Mouse (Mus musculus) CD4-positive, CD25-positive, alpha-beta regulatory T cell (primary cell): ENCODE data around the gene H2-DMb1. TPM values are rescaled to one million over a fixed set of nuclear protein-coding genes. Genes with fewer than 3 reads are reported as not detected.

ENCODE experiments used
- polyA plus RNA-seq: library from polyadenylated mRNA; unstranded; fragments of 100-300 nt; shearing (Covaris generic); gene quantifications from one replicate; pipeline ENCODE4 v1.2.1, GENCODE M21; 2017

Gene H2-DMb1
- 2.7 TPM for polyA plus RNA-seq

GRCm38 (mm10) chr17:34152923-34153322 is at the start of gene H2-DMb1:
Gene H2-DMb1, plus strand, starts transcription at chr17:34153072.

DNA sequence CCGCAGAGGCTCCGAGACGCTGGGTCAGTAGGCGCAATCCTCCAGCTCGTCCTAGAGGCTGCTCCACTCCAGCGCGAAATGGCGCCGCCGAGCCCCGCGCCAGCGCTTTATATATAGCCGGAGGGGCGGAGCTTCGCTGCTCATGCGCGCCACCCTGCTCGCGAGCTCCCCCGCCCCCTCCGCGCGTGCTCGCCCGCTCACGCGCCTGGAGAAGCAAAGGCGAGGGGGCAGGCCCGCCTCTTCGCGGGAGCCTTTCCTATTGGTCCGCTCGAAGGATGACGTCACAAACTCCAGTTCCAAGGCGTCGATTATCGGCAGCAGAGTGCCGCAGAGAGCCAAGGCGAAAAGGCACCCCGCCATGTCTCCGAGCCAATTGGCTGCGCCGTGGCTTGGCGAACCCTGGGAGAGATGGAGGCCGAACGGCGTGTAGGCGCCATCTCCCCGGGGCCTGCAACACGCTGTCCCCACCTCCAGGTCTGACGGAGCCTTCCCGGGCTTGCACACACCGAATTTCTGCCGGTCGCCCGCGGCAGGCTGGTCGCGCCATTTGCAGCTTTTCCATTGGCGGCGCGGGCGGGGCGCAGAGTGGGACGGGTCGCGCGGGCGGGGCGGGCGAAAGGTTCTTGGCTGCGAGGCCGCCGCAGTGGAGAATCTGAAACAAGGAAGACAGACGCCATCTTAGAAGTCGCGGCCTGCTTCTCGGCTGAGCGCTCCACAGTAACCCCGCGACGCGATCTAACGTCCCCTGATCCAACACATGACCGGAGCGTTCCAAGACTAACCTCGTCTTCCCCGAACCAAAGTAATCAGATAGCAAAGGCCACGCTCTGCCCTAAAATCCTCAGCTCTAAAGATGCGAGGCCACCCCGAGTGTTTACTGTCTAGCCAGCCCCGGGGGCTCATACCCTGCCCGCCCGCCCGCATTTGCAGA is 33.4 kb upstream of the H2-DMb1 start, which contains the start of gene H2-DMa:
TSS of gene H2-DMa (plus strand) at position 293 of the 931 bp plus-strand sequence.

GRCm38 (mm10) chr17:34122188-34122984 is 30.5 kb upstream of the H2-DMb1 start, which contains the start of gene Brd2:
Gene Brd2, minus strand, starts transcription at chr17:34122634.

DNA sequence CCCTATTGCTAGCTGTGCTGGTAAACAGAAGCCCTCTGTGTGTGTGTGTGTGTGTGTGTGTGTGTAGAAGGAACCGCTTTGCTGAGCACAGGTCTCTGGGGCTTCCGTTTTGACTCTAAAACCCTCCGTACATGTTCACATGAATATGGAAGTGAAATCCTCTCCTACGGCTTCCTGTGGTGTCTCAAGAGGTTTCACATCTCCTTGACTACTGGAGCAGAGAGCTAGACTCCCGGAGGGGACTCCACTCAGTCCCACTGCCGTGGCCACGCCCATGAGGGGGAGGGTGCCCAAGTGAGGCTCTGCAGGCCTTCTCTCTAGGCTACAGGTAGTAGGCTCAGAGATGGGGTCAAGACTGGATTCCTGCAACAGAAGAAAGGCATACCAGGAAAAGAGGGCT is 9.8 kb upstream of the H2-DMb1 start, which contains the start of gene H2-DMb2:
TSS of gene H2-DMb2 (plus strand) at position 275 of the 400 bp plus-strand sequence.

DNA sequence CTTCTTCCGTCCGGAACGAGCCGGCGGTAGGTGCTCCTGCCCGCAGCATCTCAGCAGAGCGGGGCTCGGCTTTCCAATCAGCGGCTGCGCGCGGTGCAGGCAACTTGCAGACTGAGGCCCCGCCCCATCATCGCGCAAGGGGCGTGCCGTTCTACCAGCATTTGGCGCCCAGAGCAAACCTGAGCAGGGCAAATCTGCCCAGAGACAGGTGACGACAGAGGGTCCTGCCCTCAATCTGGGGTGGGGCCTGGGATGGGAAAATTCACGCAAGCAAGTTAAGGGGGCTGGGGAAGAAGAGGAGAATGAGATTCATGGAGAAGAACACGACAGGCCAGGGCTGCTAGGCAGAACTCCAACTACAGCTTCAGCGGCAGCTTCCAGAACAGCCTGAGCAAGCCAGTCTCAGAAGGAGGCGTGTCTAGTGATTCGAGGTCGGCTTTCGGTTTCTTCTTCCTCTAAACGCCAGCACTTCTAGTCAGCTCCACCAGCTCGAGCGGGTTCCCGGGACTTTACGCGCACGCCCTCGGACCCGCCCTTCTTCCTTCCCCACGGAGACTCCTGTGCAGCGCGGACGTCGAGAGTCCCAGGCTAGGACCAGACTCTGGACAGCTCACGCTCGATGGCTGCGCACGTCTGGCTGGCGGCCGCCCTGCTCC is 34.5 kb downstream of the H2-DMb1 start, which contains the start of the genes Tap1 and Psmb9:
TSS of gene Tap1 (plus strand) at position 293 of the 656 bp plus-strand sequence.
TSS of gene Psmb9 (minus strand) at position 504 of the 656 bp plus-strand sequence.

DNA sequence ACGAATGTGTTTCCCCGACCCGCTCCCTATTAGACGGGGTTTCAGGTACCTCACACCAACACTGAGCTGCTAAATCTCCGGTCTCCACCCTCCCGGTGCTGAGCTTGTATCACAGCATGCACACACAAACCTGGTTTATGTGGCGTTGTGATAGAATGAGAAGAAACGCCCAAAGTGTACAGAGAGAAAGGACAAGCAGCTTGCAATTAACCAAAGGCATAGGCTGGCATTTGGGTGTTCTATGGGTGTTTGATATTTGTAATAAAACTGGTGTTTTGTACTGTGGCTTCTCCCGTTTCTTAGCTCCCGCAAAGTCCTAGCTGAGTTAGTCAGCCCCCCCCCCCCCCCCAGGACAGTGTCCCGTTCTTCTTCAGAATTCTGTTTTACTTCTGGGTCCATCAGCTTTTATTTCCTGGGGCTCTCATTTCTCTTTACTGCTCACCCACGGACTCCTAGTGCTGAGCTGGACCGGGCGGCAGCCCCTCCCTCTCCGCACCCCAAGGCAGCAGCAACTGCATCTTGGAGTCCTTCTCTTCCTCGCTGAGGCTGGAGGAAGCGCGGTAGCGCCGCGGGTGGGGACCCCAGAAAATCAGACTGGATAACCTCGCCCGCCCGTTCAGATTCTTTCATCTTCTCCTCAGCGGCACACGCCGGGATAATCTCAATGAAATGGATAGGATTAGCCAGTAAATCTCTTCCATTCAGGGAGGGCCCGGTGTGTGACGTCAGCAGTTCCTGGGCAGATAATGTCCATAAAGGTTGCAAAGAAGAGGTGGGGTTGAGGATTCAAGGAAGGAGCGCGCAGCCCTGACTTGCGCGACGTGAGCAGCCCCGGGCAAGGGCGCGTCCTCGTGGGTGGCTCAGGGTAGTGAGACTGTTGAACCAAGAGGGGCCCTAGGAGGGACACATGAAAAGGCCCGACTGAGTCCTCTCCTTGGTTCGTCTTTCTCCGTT is 44.3 kb downstream of the H2-DMb1 start, which contains the start of gene Psmb8:
TSS of gene Psmb8 (plus strand) at position 781 of the 954 bp plus-strand sequence.

DNA sequence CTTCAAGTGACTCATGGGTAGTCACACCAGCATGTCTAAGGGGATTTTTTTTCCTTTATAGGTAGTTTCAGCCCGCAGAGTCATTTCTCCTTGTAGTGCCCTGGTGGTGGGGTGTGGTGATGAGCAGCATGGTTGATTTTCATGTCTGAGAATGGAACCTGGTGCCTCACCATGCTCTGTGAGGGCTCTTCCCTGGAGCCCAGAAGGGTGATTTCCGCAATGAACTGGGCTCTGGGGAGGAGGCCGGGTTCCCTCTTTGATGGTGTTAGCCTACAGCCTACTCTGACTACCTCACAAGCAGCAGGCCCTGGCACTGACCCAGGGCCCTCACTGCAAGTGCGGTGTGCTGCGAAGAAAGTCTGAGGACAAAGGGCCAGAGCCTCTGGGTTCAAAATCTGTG is 50.6 kb downstream of the H2-DMb1 start, which contains the start of gene Tap2:
TSS of gene Tap2 (plus strand) at position 84 of the 400 bp plus-strand sequence.

Other genes starting within 250 kb of the H2-DMb1 start
- gene Platr17, start 247.9 kb upstream of the H2-DMb1 start, polyA plus RNA-seq = 4.2 TPM
- gene Daxx, start 243.7 kb upstream of the H2-DMb1 start, polyA plus RNA-seq = 123 TPM
- 644 TPM for gene Tapbp, start 237.2 kb upstream of the H2-DMb1 start, polyA plus RNA-seq
- 22.0 TPM for gene Zbtb22, start 237.2 kb upstream of the H2-DMb1 start, polyA plus RNA-seq
- gene Rgl2, start 223.5 kb upstream of the H2-DMb1 start, polyA plus RNA-seq = 184 TPM
- gene Pfdn6, start 212.7 kb upstream of the H2-DMb1 start, polyA plus RNA-seq = 142 TPM
- 72.1 TPM for gene Wdr46, start 212.4 kb upstream of the H2-DMb1 start, polyA plus RNA-seq
- gene B3galt4, start 201.6 kb upstream of the H2-DMb1 start, polyA plus RNA-seq = 34.4 TPM
- gene Vps52, start 197.3 kb upstream of the H2-DMb1 start, polyA plus RNA-seq = 76.7 TPM
- 2,208 TPM for gene Rps18, start 197.1 kb upstream of the H2-DMb1 start, polyA plus RNA-seq
- gene H2-K1, start 152.7 kb upstream of the H2-DMb1 start, polyA plus RNA-seq = 11,991 TPM
- 35.8 TPM for gene Ring1, start 128.4 kb upstream of the H2-DMb1 start, polyA plus RNA-seq
- gene H2-Ke6, start 125.0 kb upstream of the H2-DMb1 start, polyA plus RNA-seq = 310 TPM
- gene Slc39a7, start 121.4 kb upstream of the H2-DMb1 start, polyA plus RNA-seq = 128 TPM
- gene Rxrb, start 121.3 kb upstream of the H2-DMb1 start, polyA plus RNA-seq = 72.5 TPM
- gene Col11a2, start 113.6 kb upstream of the H2-DMb1 start, polyA plus RNA-seq = 3.9 TPM
- gene H2-Oa, start 60.7 kb upstream of the H2-DMb1 start, polyA plus RNA-seq = 27.0 TPM
- 96.3 TPM for gene H2-DMa, start 33.5 kb upstream of the H2-DMb1 start, polyA plus RNA-seq
- gene Brd2, start 30.4 kb upstream of the H2-DMb1 start, polyA plus RNA-seq = 212 TPM
- 4.9 TPM for gene H2-DMb2, start 9.8 kb upstream of the H2-DMb1 start, polyA plus RNA-seq
- gene Tap1, start 34.5 kb downstream of the H2-DMb1 start, polyA plus RNA-seq = 402 TPM
- gene Psmb9, start 34.7 kb downstream of the H2-DMb1 start, polyA plus RNA-seq = 470 TPM
- 1,148 TPM for gene Psmb8, start 44.6 kb downstream of the H2-DMb1 start, polyA plus RNA-seq
- 323 TPM for gene Tap2, start 50.5 kb downstream of the H2-DMb1 start, polyA plus RNA-seq
- gene H2-Ob, start 85.8 kb downstream of the H2-DMb1 start, polyA plus RNA-seq = 97.5 TPM
- 25.3 TPM for gene H2-Ab1, start 104.6 kb downstream of the H2-DMb1 start, polyA plus RNA-seq
- gene H2-Aa, start 134.8 kb downstream of the H2-DMb1 start, polyA plus RNA-seq = 18.1 TPM
- gene H2-Eb1, start 152.8 kb downstream of the H2-DMb1 start, polyA plus RNA-seq = 13.4 TPM
- gene H2-Eb2, start 172.6 kb downstream of the H2-DMb1 start, polyA plus RNA-seq = 0.10 TPM
- 0.43 TPM for gene Btnl2, start 201.8 kb downstream of the H2-DMb1 start, polyA plus RNA-seq
- not detected for gene Btnl1, start 224.1 kb downstream of the H2-DMb1 start, polyA plus RNA-seq
- gene BC051142, start 245.7 kb downstream of the H2-DMb1 start, polyA plus RNA-seq = 0.54 TPM